Mouse (Mus musculus) olfactory bulb, adult 2 months (tissue): ENCODE measurements around the gene Sorbs1.

Experiments
- CTCF ChIP-seq: fragments of 200-500 bp; IDR thresholded peaks from 2 replicates; pipeline ENCODE4 v1.5.1; 2012; ENCODE audit warnings: low read depth, mild to moderate bottlenecking, low read length, moderate library complexity; ENCODE audit not compliant: insufficient read depth
- POLR2A ChIP-seq: fragments of 200-500 bp; IDR thresholded peaks from 2 replicates; pipeline ENCODE4 v1.6.1; 2012; ENCODE audit warnings: mild to moderate bottlenecking, low read depth, low read length, moderate library complexity; ENCODE audit not compliant: insufficient read depth

DNA sequence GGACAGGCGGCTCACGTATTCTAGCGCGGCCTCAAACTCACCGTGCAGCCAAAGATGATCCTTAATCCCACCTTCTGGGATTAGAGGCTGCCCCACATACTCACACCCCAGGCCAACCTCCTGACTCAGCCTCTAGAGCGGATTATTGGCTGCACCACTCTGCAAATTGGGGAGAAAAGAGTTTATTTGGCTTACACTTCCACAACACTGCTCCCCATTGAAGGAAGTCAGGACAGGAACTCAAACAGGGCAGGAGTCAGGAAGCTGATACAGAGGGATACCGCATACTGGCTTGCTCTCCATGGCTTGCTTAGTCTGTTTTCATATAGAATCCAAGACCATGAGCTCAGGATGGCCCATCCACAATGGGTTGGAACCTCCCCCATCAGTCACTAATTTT lies 797 bp upstream of the Sorbs1 start:
- no peak for TF ChIP-seq POLR2A
- TF ChIP-seq CTCF: no peak
